Mouse (Mus musculus): ENCODE measurements at regions not wholly inside any gene's neighbourhood (a gene's known extent, or its start where the extent isn't known, plus 50 kb on each side); places are given as distances from the start of the nearest gene placed in this dataset.
"Not testable (repeated sequence)": the region's sequence is repeated elsewhere in the genome, so short reads cannot be mapped to it uniquely, and the experiment has no call there.

DNA sequence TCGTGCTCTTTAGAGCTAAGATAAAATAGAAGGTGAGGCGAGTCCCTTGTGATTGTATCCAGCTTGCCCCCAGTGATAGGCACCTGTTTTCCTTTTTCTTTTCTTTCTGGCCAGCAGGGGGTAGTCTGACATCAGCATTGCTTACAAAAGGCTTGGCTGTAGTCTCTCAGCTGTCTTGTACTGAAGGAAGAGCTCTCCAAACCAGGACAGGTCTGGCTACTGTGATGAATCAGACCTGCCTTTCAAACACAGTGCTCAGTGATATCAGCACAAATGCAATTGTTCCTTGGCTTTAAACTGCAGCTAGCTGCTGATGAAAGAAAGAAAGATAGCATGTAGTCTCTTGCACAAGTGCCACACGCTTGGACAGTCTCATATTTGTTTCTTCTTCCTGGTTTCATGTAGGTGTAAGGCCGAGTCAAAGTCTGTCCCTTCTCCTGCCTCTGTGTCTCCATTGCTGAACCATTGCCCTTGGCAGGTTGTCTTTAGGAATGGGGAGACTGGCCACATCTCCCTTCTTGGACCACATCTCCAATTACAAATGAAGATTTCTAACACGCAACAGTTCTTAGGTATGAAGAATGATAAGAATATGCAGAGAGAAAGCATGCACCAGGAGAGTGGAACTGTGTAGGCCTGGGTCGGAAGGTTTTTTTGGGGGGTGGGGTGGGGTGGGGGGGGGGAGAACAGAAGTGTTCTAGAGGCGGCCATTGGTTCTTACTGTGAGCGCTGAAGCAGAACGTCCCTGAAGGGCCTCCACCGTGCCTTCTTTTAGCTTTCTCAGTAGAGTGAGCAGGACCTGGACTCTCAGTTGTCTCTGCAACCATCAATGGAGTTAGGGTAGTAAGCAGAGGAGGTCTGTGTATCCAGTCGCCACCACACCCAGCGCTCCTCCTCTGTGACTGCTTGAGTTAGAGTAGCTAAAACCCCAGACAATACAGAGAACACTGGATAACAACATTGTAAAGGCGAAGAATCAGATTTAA, 200.9 kb downstream of the Faxc start:
- peak; percentile 11 for DNase-seq

DNA sequence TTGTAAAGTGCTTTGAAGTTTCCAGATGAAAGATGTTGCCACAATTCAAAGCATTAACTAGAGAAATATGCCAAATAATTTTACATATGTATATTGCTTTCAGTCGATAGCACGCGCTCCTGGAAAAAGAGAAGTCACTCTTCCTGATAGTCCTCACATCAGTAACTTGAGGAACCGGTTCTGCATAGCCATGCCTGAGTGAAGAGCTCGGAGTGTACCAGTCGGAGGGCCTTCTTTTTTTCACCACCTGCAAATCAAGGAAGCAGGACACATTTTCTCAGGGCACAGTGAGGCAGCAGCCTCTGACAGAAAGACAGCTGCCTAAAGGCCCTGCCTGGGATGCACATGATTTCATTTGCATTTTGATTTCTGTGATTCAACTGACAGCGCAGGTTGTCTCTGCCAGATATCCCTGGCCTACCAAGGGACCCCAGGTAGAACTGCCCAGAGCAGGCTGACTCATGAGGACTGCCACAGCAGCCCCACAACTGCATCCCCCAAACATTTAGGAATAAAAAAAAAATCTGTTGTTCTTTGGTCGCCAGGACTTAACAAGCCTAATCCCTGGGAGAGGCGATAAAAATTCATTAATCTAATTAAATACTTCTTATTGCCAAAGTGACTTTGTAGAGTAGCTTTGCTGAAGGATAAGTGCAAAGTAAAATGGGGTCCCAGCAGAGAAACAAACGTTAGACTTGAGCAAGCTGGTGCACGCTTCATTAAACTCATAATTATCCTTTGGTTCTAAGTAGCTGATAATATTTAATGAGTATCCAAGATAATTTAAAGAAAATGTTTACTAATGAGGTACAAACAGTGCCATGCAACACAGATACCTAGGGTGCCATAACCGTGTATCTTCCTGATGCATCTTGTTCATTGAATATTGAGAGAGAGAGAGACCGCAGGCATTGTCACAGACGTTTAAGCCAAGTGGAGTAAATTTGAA, 202.7 kb downstream of the Faxc start:
- DNase-seq, result no peak

- DNase-seq, result no peak
Observed at GRCm38 (mm10) chr4:22140122-22140521, 209.0 kb downstream of the Faxc start.

DNA sequence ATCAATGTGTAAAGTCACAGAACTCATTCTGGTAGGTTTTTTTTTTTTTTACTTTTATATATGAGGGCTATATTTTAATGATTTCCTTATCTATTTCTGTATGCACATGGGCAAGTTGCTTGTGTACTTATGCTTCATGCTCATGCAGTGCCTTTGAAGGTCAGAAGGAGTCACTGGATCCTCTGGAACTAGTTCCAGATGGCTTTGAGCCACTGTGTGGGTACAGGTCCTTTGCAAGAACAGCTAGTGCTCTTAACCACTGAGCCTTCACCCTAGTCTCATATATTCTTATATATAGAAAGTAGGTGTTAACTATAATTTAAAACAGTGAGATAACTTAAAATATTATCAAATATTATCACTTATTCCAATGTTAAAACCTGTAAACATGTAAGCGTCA, 212.4 kb downstream of the Faxc start:
- no peak for DNase-seq

GRCm38 (mm10) chr4:22144834-22145233, 212.5 kb upstream of the Fbxl4 start:
- DNase-seq, result not testable (repeated sequence)

GRCm38 (mm10) chr4:22146648-22147409, 210.5 kb upstream of the Fbxl4 start:
- no peak for DNase-seq

GRCm38 (mm10) chr4:22151899-22152493, 205.3 kb upstream of the Fbxl4 start:
- DNase-seq, result no peak

DNA sequence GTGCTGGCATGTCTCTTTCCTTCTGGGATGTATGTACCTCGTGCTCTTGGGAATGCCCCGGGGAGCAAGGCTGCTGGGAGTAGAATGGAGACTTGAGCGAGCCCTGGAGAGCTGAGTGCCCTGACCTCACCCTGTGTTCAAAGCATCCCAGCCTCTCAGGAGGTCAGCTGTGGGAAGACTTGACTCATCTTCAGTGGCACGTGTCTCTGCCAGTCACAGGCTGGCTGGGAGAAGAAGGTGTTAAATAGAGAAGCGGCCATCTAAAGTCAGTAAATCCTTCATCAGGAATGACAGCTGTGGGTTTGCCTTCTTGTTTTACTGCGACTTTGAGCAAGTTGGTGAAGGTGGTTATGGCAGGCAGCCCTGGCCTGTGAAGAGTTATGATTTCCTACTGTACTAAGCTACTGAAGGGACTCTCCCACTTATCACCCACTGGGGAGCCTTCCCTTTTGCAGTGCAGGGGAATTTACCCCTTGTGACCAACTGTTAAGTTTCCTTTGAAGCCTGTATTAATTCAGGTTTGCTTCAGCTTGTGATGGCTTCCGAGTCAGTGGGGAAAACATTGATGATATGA, 204.3 kb upstream of the Fbxl4 start:
- DNase-seq, result no peak

GRCm38 (mm10) chr4:22153620-22154019, 203.7 kb upstream of the Fbxl4 start:
- no peak for DNase-seq

- DNase-seq, result no peak
Observed at GRCm38 (mm10) chr4:22186422-22186821, 170.9 kb upstream of the Fbxl4 start.

- DNase-seq, result no peak
Observed at GRCm38 (mm10) chr4:22188141-22189006, 169.0 kb upstream of the Fbxl4 start.

- no peak for DNase-seq
Observed at GRCm38 (mm10) chr4:22196501-22196900, 160.8 kb upstream of the Fbxl4 start.

DNA sequence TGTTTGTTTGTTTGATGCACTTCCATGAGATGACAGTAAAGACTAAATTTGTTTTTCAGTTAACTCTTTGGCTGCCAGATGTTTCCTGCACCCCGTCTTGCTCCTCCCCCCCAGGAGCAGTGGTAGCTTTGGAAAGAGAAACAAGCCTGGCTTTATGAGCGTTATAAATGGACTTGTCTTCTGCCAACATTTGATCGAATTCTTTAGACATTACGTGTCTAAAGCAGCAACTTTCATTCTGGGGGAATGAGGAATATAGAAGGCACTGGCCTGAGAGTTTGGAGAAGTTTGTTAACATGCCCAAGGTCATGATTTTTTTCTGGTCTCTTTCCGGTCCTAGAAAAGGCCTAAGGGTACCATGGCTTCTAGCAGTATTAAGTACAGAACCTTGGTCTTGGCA, 148.8 kb upstream of the Fbxl4 start:
- no peak for DNase-seq

DNA sequence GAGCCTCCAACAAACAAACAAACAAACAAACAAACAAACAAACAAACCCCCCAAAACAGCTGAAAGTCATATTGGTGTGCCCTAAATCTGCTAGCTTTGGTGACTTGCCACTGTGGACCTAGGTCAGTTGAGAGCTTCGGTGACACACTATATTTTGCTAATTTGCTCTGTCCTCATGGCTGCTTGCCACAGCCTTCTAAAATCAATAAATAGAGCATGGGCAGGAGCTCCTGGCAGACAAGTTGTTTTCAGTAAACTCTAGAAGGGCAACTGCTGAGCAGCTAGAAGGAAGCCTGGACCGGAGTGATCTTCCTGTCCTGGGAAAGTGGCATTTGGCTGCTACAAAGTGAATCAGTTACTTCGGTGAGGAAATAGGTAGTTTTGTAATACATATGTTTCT, 119.7 kb upstream of the Fbxl4 start:
- DNase-seq, result no peak

DNA sequence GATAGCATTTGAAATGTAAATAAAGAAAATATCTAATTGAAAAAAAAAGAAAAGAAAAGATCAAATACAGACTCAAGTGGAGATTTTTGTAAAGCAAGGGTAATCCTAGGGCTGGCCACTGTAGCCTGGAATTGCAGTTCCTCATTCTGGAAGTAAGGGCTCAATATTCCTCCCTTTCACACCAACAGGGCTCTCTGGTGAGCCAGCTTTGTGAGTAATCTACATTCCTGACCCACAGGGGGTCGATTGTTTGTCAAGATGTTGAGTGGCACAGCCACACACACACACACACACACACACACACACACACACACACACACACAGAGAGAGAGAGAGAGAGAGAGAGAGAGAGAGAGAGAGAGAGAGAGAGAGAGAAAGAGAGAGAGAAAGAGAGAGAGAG, 107.1 kb upstream of the Fbxl4 start:
- DNase-seq, result not testable (repeated sequence)

- no peak for DNase-seq
Observed at GRCm38 (mm10) chr4:22263903-22264302, 93.4 kb upstream of the Fbxl4 start.

DNA sequence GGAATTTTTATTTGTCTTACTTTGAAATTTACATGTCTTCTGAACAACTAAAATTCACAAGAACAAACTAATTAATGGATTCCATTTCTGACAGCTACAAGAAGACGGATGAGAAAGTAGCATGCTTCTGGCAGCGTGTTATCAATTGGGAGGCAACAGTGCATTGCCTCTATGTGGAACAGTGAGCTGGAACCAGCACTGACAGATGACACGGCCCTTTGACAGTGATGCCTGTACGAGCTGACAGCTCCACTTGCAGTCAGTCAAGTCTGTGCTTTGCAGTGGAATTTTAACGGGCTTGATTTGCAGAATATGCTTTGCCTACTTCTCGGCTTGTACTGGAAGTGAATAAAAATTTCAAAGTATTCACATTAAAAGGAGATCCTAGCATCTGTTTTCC, 88.3 kb upstream of the Fbxl4 start:
- no peak for DNase-seq

DNA sequence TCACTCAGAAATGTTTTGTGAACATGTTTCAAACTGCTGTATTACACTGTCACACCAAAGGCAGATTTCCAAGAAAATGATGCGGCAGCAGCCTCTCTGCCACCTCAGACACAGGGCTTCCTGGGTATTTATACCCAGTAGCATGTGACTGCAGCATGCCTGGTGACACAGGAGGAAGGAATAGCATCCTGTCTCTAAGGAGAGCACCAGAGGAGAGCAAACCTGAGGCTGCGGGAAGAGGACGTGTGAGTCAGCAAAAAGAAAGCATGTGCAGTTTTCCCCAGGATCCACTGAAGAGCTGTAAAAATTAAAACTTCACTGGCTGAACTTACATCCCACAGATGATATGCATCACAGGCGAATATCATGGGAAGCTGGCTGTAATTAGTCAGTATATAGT, 83.2 kb upstream of the Fbxl4 start:
- DNase-seq, result no peak

- DNase-seq, result no peak
Observed at GRCm38 (mm10) chr4:22282536-22283323, 74.6 kb upstream of the Fbxl4 start.

DNA sequence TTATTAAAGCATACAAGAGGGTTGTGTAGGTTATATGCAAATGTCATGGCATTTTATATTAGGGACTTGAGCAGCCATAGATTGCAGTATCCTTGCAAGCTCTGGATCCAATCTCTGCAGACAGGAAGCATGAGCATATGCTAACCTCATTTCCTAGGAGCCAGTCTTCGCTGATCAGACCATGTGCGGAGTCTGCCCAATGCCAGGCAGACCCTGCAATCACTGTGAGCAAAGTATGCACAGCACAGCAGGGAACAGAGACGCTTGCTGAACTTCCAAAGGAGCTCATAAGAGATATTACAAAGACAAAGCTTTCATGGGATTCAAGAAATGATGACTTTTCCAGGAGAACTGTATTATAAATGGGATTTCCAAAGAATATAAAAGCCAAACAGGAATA, 65.2 kb upstream of the Fbxl4 start:
- no peak for DNase-seq
